Mouse (Mus musculus) spleen, adult 2 months (tissue): ENCODE measurements around the gene Gtf2f2. TPM values are rescaled to one million over a fixed set of nuclear protein-coding genes. Genes with fewer than 3 reads are reported as not detected.

Source experiments
- DNase-seq, 2 experiments: peaks; one replicate each; pipeline versions ENCODE4 v3.0.0 to v3.0.0-alpha.2; 2012 to 2021; ENCODE audit warnings: low spot score in 2 of 2, low read depth in 1 of 2
- H3K27ac ChIP-seq: fragments of 200-500 bp; 2 replicates; pipeline ENCODE4 v1.5.1; 2012; ENCODE audit warnings: low read length, inconsistent platforms; ENCODE audit not compliant: insufficient read depth
- H3K27me3 ChIP-seq: fragments of 200-500 bp; 2 replicates; pipeline ENCODE4 v1.6.1; 2012; ENCODE audit warnings: mild to moderate bottlenecking, moderate library complexity, low read length, inconsistent platforms; ENCODE audit not compliant: control insufficient read depth, insufficient read depth
- H3K36me3 ChIP-seq: fragments of 200-500 bp; 2 replicates; pipeline ENCODE4 v1.6.1; 2012; ENCODE audit warnings: mild to moderate bottlenecking, low read length, inconsistent platforms; ENCODE audit not compliant: control insufficient read depth, insufficient read depth
- H3K4me1 ChIP-seq: fragments of 200-500 bp; 2 replicates; pipeline ENCODE4 v1.6.1; 2011; ENCODE audit warnings: inconsistent platforms; ENCODE audit not compliant: control insufficient read depth, insufficient read depth, insufficient read length
- H3K4me3 ChIP-seq: fragments of 200-500 bp; 2 replicates; pipeline ENCODE4 v1.5.1; 2011; ENCODE audit warnings: mild to moderate bottlenecking, inconsistent platforms; ENCODE audit not compliant: insufficient read depth, insufficient read length; ENCODE audit errors: extremely low read depth
- CTCF ChIP-seq: fragments of 200-500 bp; IDR thresholded peaks from 2 replicates; pipeline ENCODE4 v1.5.1; 2011; ENCODE audit warnings: mild to moderate bottlenecking, inconsistent platforms; ENCODE audit not compliant: insufficient read depth, insufficient read length, insufficient replicate concordance; ENCODE audit errors: extremely low read depth
- POLR2A ChIP-seq: fragments of 200-500 bp; IDR thresholded peaks from 2 replicates; pipeline ENCODE4 v1.6.1; 2011; ENCODE audit warnings: low read depth, low read length, inconsistent platforms
- WGBS: fragments of 180-500 bp; shearing (Covaris S2); methylation state at CpG from one replicate; pipeline ENCODE4 v1.1.7; 2018; 5-methylcytosine and 5-hydroxymethylcytosine counted together
- polyA plus RNA-seq: library from polyadenylated mRNA; depleted of rRNA; stranded (reverse); fragments of >200 nt; gene quantifications from 2 replicates; pipeline ENCODE4 v1.2.3, GENCODE M21; 2012

Gene Gtf2f2
- polyA plus RNA-seq, 1 experiment, result 1.4 TPM

DNA sequence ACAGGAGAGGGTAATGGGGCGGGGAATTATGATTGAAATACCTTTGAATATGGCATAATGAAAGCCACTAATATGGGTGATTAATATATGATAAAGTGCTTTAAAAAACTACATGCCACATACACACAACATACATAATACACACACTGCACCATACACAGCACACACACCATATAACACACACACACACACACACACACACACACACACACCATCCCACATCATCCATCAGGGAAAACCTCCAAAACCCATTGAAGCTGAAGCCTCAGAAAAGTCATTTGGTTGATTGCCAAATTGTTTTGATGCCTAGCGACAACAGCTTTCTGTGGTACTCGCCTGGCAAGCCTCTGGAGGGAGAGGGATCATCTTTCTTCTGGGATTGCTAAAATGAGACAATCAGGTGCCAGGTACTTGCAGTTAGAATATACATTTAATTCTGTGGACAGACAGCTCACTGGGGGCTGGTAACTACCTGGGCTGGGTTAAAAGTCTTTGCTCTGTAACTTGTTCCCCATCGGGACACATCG lies 9.7 kb upstream of the Gtf2f2 start:
- Histone ChIP-seq H3K27me3 (no peaks in the 10 kb centered on the region), H3K4me3 (no peak overlapping the region), H3K27ac (no peak overlapping the region), H3K4me1 (no peaks in the 10 kb centered on the region), H3K36me3 (no peaks in the 10 kb centered on the region)
- WGBS, result 94% methylated on average over 5 of the region's 5 CpGs
- TF ChIP-seq POLR2A, result no peak
- no peak for TF ChIP-seq CTCF
- no peak for DNase-seq

- Histone ChIP-seq H3K27ac (no peak overlapping the region), H3K4me1 (no peaks in the 10 kb centered on the region), H3K36me3 (no peaks in the 10 kb centered on the region), H3K27me3 (no peaks in the 10 kb centered on the region), H3K4me3 (no peak overlapping the region)
- no peak for DNase-seq
- no peak for TF ChIP-seq POLR2A
- TF ChIP-seq CTCF, result no peak
- 92% methylated on average over 10 of the region's 10 CpGs for WGBS
Observed at GRCm38 (mm10) chr14:76017785-76018490, 7.3 kb upstream of the Gtf2f2 start.

DNA sequence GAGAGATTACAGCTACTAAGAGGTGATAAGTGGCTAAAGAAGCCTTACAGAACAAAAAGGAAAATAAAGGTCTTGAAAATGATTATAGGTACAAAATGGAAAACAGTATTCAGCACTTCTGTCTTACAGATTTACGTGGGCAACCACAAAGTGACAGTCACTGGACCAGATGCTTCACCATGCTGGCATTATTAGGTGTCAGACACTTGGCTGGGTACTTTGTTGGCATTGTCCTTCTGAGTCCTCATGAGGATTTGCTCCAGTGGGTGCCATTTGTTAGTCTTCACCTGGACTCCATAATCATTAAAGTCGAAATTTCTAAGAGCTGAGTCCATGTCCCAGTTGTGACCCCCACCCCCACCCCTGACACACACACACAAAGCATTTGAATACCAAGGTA lies 3.7 kb upstream of the Gtf2f2 start:
- no peak for TF ChIP-seq CTCF
- no peak for TF ChIP-seq POLR2A
- Histone ChIP-seq H3K27ac (no peak overlapping the region), H3K27me3 (no peaks in the 10 kb centered on the region), H3K4me3 (no peak overlapping the region), H3K4me1 (peaks cover 7% of the 10 kb centered on the region; the same call in 1 of the 2 replicates), H3K36me3 (no peaks in the 10 kb centered on the region)
- DNase-seq, result no peak
- WGBS, result 68% methylated on average over 2 of the region's 2 CpGs

- H3K4me3 ChIP-seq, result peak overlapping the region; percentile 94
- H3K4me1 ChIP-seq, result peaks cover 11% of the 10 kb centered on the region
- H3K27me3 ChIP-seq, result no peaks in the 10 kb centered on the region
- no peak overlapping the region for H3K27ac ChIP-seq
- 35% methylated on average over 7 of the region's 7 CpGs for WGBS
- no peaks in the 10 kb centered on the region for H3K36me3 ChIP-seq
- no peak for DNase-seq
- TF ChIP-seq CTCF (no peak), POLR2A (no peak)
Observed at GRCm38 (mm10) chr14:76011062-76011457, 395 bp upstream of the Gtf2f2 start.

DNA sequence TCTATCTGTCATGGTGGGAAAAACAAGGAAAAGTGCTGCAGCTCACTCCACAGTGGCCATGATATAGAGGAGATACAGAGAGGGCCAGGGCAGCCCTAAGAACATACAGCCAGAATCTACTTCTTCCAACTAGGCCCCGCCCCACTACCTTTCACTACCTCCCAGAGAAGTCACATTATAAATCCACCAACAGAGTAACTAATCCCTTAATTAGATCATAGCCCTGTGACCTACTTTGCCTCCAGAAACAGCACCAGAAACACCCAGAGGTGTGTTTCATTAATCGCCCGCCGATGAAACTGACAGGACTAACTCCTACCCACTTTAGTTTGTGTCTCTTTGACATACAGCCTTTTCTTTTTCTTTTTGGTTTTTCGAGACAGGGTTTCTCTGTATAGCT lies 1.5 kb downstream of the Gtf2f2 start:
- H3K36me3 ChIP-seq, result no peaks in the 10 kb centered on the region
- no peaks in the 10 kb centered on the region for H3K27me3 ChIP-seq
- DNase-seq, result no peak
- TF ChIP-seq CTCF (no peak), POLR2A (no peak)
- no peak overlapping the region for H3K4me3 ChIP-seq
- WGBS, result 74% methylated on average over 5 of the region's 5 CpGs
- no peak overlapping the region for H3K27ac ChIP-seq
- H3K4me1 ChIP-seq, result peaks cover 11% of the 10 kb centered on the region

DNA sequence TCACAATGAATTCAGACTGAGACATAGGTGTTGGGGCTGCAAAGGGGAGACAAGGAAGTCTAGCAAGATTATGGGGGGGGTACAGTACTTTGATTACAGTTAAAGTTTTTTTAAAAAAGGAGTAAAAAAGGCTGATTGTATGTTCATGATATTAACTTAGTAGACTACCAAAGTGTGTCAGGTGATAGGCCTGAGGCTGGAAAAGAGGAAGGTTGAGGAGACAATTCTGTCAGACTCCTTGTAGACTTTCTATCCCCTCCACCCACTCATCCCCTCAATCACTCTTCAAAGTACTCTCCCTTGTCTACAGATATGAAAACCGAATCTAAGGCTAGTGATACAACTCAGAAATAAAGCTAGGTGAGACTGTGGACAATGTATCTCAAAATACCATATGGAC lies 2.5 kb downstream of the Gtf2f2 start:
- 91% methylated on average over 1 of the region's 1 CpGs for WGBS
- peaks cover 11% of the 10 kb centered on the region for H3K4me1 ChIP-seq
- DNase-seq, result no peak
- no peak for TF ChIP-seq POLR2A
- TF ChIP-seq CTCF, result no peak
- no peaks in the 10 kb centered on the region for H3K36me3 ChIP-seq
- H3K27me3 ChIP-seq, result no peaks in the 10 kb centered on the region
- H3K4me3 ChIP-seq, result no peak overlapping the region
- H3K27ac ChIP-seq, result no peak overlapping the region

DNA sequence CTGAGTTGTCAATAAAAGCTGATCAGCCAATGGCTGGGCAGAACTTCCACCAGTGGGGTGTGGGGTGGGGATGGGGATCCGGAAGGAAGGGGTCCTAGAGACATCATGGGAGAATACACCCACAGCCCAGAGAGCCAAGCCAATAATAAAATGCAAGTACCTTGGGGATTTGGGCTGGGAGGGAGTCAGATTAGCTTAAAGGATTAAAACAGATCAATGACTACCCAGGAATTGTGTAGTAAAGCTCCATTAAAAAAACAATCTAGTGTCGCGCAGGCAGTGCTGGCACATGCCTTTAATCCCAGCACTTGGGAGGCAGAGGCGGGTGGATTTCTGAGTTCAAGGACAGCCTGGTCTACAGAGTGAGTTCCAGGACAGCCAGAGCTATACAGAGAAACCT lies 5.7 kb downstream of the Gtf2f2 start:
- no peak for TF ChIP-seq CTCF
- no peak for TF ChIP-seq POLR2A
- Histone ChIP-seq H3K27me3 (no peaks in the 10 kb centered on the region), H3K4me3 (no peak overlapping the region), H3K36me3 (no peaks in the 10 kb centered on the region; the same call in 1 of the 2 replicates), H3K4me1 (peaks cover 6% of the 10 kb centered on the region), H3K27ac (no peak overlapping the region)
- no peak for DNase-seq
- 95% methylated on average over 4 of the region's 4 CpGs for WGBS
